Comparison of ENCODE assay signal across 8 mouse cellular contexts in genomic region chr10:80618181-80618580, GRCm38 (mm10). TPM values are rescaled to one million over a fixed set of nuclear protein-coding genes. Genes with fewer than 3 reads are reported as not detected.
DNase-seq lines count a peak whose midpoint lies in the region; ATAC-seq and TF ChIP-seq lines count a peak whose summit lies in the region.
"Had no signal": no experiment of that assay in that cellular context is flagged by ENCODE, and none has a peak within 500 bp of the region (broad histone marks: within the 10 kb centered on the region; RNA-seq: fewer than 3 reads in every experiment).

No protein-coding gene starts in this region.

- H3K4me2 ChIP-seq in liver, embryonic 16.5 days (ENCODE audit: low read depth, low read length): no peak overlapping the region
- H3K4me2 ChIP-seq in liver, embryonic 12.5 days: no peak overlapping the region
- H3K4me2 ChIP-seq in lung, embryonic 14.5 days: no peak overlapping the region
- H3K4me2 ChIP-seq: midbrain, embryonic 15.5 days had no signal

- ATAC-seq in liver, embryonic 16.5 days (ENCODE audit: low read depth): no peak
- ATAC-seq in liver, embryonic 12.5 days: no peak
- ATAC-seq in lung, embryonic 14.5 days (ENCODE audit: insufficient read depth): no peak
- ATAC-seq: midbrain, embryonic 15.5 days had no signal

- 45% methylated on average over 9 of the region's 9 CpGs for WGBS in liver, embryonic 16.5 days (ENCODE audit: insufficient replicate concordance)
- WGBS in liver, embryonic 12.5 days (ENCODE audit: insufficient replicate concordance): 58% methylated on average over 9 of the region's 9 CpGs
- 66% methylated on average over 9 of the region's 9 CpGs for WGBS in lung, embryonic 14.5 days
- WGBS in midbrain, embryonic 10.5 days: 80% methylated on average over 9 of the region's 9 CpGs

- no peak overlapping the region for H3K9ac ChIP-seq in liver, embryonic 16.5 days (ENCODE audit: low read depth, low read length)
- no peak overlapping the region for H3K9ac ChIP-seq in liver, embryonic 12.5 days
- H3K9ac ChIP-seq in lung, embryonic 14.5 days: no peak overlapping the region
- H3K9ac ChIP-seq: midbrain, embryonic 15.5 days had no signal

- 0 out of 2 replicates have a peak overlapping the region, but pooled peaks have one; percentile 3 for H3K27ac ChIP-seq in liver, embryonic 16.5 days (ENCODE audit: low read length)
- H3K27ac ChIP-seq in liver, embryonic 12.5 days: no peak overlapping the region
- H3K27ac ChIP-seq in lung, embryonic 14.5 days (ENCODE audit: low read depth): peak overlapping the region; percentile 46; the same call in 1 of the 2 replicates
- no peak overlapping the region for H3K27ac ChIP-seq in midbrain, embryonic 10.5 days (replicated peaks)
- H3K27ac ChIP-seq: midbrain, embryonic 15.5 days had no signal

- peak; percentile 54 for DNase-seq in heart, postnatal 4 days
- peak; percentile 53 for DNase-seq in lung, embryonic 14.5 days
- peak; percentile 80 for DNase-seq in thymus, postnatal 25 days
- DNase-seq in midbrain, embryonic 10.5 days (ENCODE audit: low spot score): no peak
- no peak for DNase-seq in neural tube, embryonic 10.5 days (ENCODE audit: extremely low spot score, low spot score)

- peaks cover 8% of the 10 kb centered on the region for H3K36me3 ChIP-seq in liver, embryonic 16.5 days (ENCODE audit: control insufficient read depth, insufficient read depth)
- H3K36me3 ChIP-seq in liver, embryonic 12.5 days: peaks cover 30% of the 10 kb centered on the region
- H3K36me3 ChIP-seq in lung, embryonic 14.5 days (ENCODE audit: insufficient read depth): peaks cover 24% of the 10 kb centered on the region
- H3K36me3 ChIP-seq in midbrain, embryonic 10.5 days: peaks cover 33% of the 10 kb centered on the region

- H3K4me1 ChIP-seq in liver, embryonic 16.5 days (ENCODE audit: control insufficient read depth, low read depth, low read length): peaks cover 11% of the 10 kb centered on the region
- H3K4me1 ChIP-seq in liver, embryonic 12.5 days: peaks cover 41% of the 10 kb centered on the region
- 0 out of 2 replicates have a peak, but pooled peaks cover 5% of the 10 kb centered on the region for H3K4me1 ChIP-seq in lung, embryonic 14.5 days (ENCODE audit: insufficient read depth)
- H3K4me1 ChIP-seq in midbrain, embryonic 10.5 days: peaks cover 24% of the 10 kb centered on the region

- no peak overlapping the region for H3K4me3 ChIP-seq in liver, embryonic 16.5 days (ENCODE audit: low read depth, low read length)
- H3K4me3 ChIP-seq in liver, embryonic 12.5 days: no peak overlapping the region
- no peak overlapping the region for H3K4me3 ChIP-seq in lung, embryonic 14.5 days (ENCODE audit: low read depth, low read length)
- H3K4me3 ChIP-seq in midbrain, embryonic 10.5 days: no peak overlapping the region
- H3K4me3 ChIP-seq: midbrain, embryonic 15.5 days had no signal

- no peak for TF ChIP-seq CTCF in lung, embryonic 14.5 days (IDR thresholded peaks at IDR 0.05; ENCODE audit: low read depth)

- H3K9me3 ChIP-seq in liver, embryonic 16.5 days (replicated peaks; ENCODE audit: control insufficient read depth, low read length): no peaks in the 10 kb centered on the region
- no peaks in the 10 kb centered on the region for H3K9me3 ChIP-seq in liver, embryonic 12.5 days (replicated peaks)
- H3K9me3 ChIP-seq in lung, embryonic 14.5 days (ENCODE audit: low read depth, low read length): no peaks in the 10 kb centered on the region
- no peaks in the 10 kb centered on the region for H3K9me3 ChIP-seq in midbrain, embryonic 10.5 days (replicated peaks)
- H3K9me3 ChIP-seq: midbrain, embryonic 15.5 days had no signal

- H3K27me3 ChIP-seq in liver, embryonic 16.5 days (ENCODE audit: control insufficient read depth, insufficient read depth, low read depth, low read length): no peaks in the 10 kb centered on the region
- H3K27me3 ChIP-seq in liver, embryonic 12.5 days (replicated peaks): no peaks in the 10 kb centered on the region
- no peaks in the 10 kb centered on the region for H3K27me3 ChIP-seq in lung, embryonic 14.5 days (ENCODE audit: insufficient read depth, low read length)
- H3K27me3 ChIP-seq in midbrain, embryonic 10.5 days (ENCODE audit: low read depth, poor library complexity, severe bottlenecking): no peaks in the 10 kb centered on the region
- H3K27me3 ChIP-seq: midbrain, embryonic 15.5 days had no signal

RNA-seq across cellular contexts. Expression of gene Csnk1g2, which starts 4.5 kb away (rescaled TPM):
- polyA plus RNA-seq in liver, embryonic 16.5 days (2015; fragmentation: Nextera tagmentation; extraction: Ambion mirVana): 5.0 and 9.8 TPM in 2 replicates
- polyA plus RNA-seq in liver, embryonic 12.5 days (2016; fragmentation: Nextera tagmentation; extraction: Ambion mirVana): 106 TPM in 2 replicates
- total RNA-seq in heart, postnatal 4 days (2021): 100 to 1,000 TPM; 142 to 162 TPM
- polyA plus RNA-seq in lung, embryonic 14.5 days (2014; fragmentation: Nextera tagmentation; extraction: Ambion mirVana): 105 and 124 TPM in 2 replicates
- 131 and 151 TPM in 2 replicates for polyA plus RNA-seq in midbrain, embryonic 10.5 days (2016; fragmentation: Nextera tagmentation; extraction: Ambion mirVana)

RNA-seq across cellular contexts. Expression of gene Gm49322, which starts 12.4 kb away (rescaled TPM):
- polyA plus RNA-seq in liver, embryonic 16.5 days (2015; fragmentation: Nextera tagmentation; extraction: Ambion mirVana): 1.2 and 1.5 TPM in 2 replicates
- polyA plus RNA-seq in liver, embryonic 12.5 days (2016; fragmentation: Nextera tagmentation; extraction: Ambion mirVana): 2.6 and 3.0 TPM in 2 replicates
- 1 to 10 TPM in 1 of 2 experiments, under 1 TPM in 1; 0.79 to 1.2 TPM for total RNA-seq in heart, postnatal 4 days (2021)
- 2.4 and 3.1 TPM in 2 replicates for polyA plus RNA-seq in lung, embryonic 14.5 days (2014; fragmentation: Nextera tagmentation; extraction: Ambion mirVana)
- 5.6 and 6.4 TPM in 2 replicates for polyA plus RNA-seq in midbrain, embryonic 10.5 days (2016; fragmentation: Nextera tagmentation; extraction: Ambion mirVana)

RNA-seq across cellular contexts. Expression of gene Adat3, which starts 15.5 kb away (rescaled TPM):
- 3.2 and 3.7 TPM in 2 replicates for polyA plus RNA-seq in liver, embryonic 16.5 days (2015; fragmentation: Nextera tagmentation; extraction: Ambion mirVana)
- 7.0 and 7.4 TPM in 2 replicates for polyA plus RNA-seq in liver, embryonic 12.5 days (2016; fragmentation: Nextera tagmentation; extraction: Ambion mirVana)
- 1 to 10 TPM; 2.6 to 2.9 TPM for total RNA-seq in heart, postnatal 4 days (2021)
- 8.7 and 10.1 TPM in 2 replicates for polyA plus RNA-seq in lung, embryonic 14.5 days (2014; fragmentation: Nextera tagmentation; extraction: Ambion mirVana)
- polyA plus RNA-seq in midbrain, embryonic 10.5 days (2016; fragmentation: Nextera tagmentation; extraction: Ambion mirVana): 10.6 and 10.8 TPM in 2 replicates

RNA-seq across cellular contexts. Expression of gene Scamp4, which starts 15.5 kb away (rescaled TPM):
- polyA plus RNA-seq in liver, embryonic 16.5 days (2015; fragmentation: Nextera tagmentation; extraction: Ambion mirVana): 35.3 and 38.3 TPM in 2 replicates
- 63.3 and 65.2 TPM in 2 replicates for polyA plus RNA-seq in liver, embryonic 12.5 days (2016; fragmentation: Nextera tagmentation; extraction: Ambion mirVana)
- 10 to 100 TPM; 27.0 to 30.4 TPM for total RNA-seq in heart, postnatal 4 days (2021)
- 90.5 and 92.8 TPM in 2 replicates for polyA plus RNA-seq in lung, embryonic 14.5 days (2014; fragmentation: Nextera tagmentation; extraction: Ambion mirVana)
- 91.0 and 94.1 TPM in 2 replicates for polyA plus RNA-seq in midbrain, embryonic 10.5 days (2016; fragmentation: Nextera tagmentation; extraction: Ambion mirVana)

RNA-seq across cellular contexts. Expression of gene Abhd17a, which starts 28.0 kb away (rescaled TPM):
- 31.4 and 35.9 TPM in 2 replicates for polyA plus RNA-seq in liver, embryonic 16.5 days (2015; fragmentation: Nextera tagmentation; extraction: Ambion mirVana)
- polyA plus RNA-seq in liver, embryonic 12.5 days (2016; fragmentation: Nextera tagmentation; extraction: Ambion mirVana): 86.4 and 88.9 TPM in 2 replicates
- total RNA-seq in heart, postnatal 4 days (2021): 10 to 100 TPM; 93.6 to 95.0 TPM
- polyA plus RNA-seq in lung, embryonic 14.5 days (2014; fragmentation: Nextera tagmentation; extraction: Ambion mirVana): 151 and 153 TPM in 2 replicates
- polyA plus RNA-seq in midbrain, embryonic 10.5 days (2016; fragmentation: Nextera tagmentation; extraction: Ambion mirVana): 86.8 and 87.3 TPM in 2 replicates

Comparison
In these comparisons a context has a peak if more than half of its experiments do, and no peak if none do; other contexts are left out.
1. H3K27ac ChIP-seq: peak in liver, embryonic 16.5 days (single experiment) and lung, embryonic 14.5 days (single experiment); none in liver, embryonic 12.5 days (single experiment) and midbrain, embryonic 10.5 days (single experiment).
2. DNase-seq: peak in heart, postnatal 4 days (single experiment), lung, embryonic 14.5 days (single experiment) and thymus, postnatal 25 days (single experiment); none in midbrain, embryonic 10.5 days (single experiment) and neural tube, embryonic 10.5 days (single experiment).